Mouse (Mus musculus): Measurements from ENCODE around the gene Fut2.

The Fut2 gene

GRCm38 (mm10) chr7:45702809-45703520 is 36.8 kb upstream of the Fut2 start:
- DNase-seq (ENCODE audit: low read depth), result peak; percentile 22

- no peak for DNase-seq (ENCODE audit: low read depth)
Observed at GRCm38 (mm10) chr7:45702316-45702715, 36.1 kb upstream of the Fut2 start.

GRCm38 (mm10) chr7:45701607-45702006 is 35.4 kb upstream of the Fut2 start:
- no peak for DNase-seq (ENCODE audit: low read depth)

GRCm38 (mm10) chr7:45701072-45701471 is 34.9 kb upstream of the Fut2 start:
- no peak for DNase-seq (ENCODE audit: low read depth)

- DNase-seq (ENCODE audit: low read depth), result peak; percentile 76
Observed at GRCm38 (mm10) chr7:45700301-45701015, 34.3 kb upstream of the Fut2 start.

- DNase-seq (ENCODE audit: low read depth), result peak; percentile 19
Observed at GRCm38 (mm10) chr7:45699523-45700141, 33.4 kb upstream of the Fut2 start, which contains the start of gene Car11. TSS of gene Car11 (plus strand) at chr7:45699843.

- DNase-seq (ENCODE audit: low read depth), result no peak
Observed at GRCm38 (mm10) chr7:45697894-45698293, 31.7 kb upstream of the Fut2 start.

GRCm38 (mm10) chr7:45695098-45695497 is 28.9 kb upstream of the Fut2 start:
- peak; percentile 63 for DNase-seq (ENCODE audit: low read depth)

GRCm38 (mm10) chr7:45693921-45694591 is 27.9 kb upstream of the Fut2 start, which contains the start of gene Sec1:
TSS of gene Sec1 (minus strand) at chr7:45694402.
- DNase-seq (ENCODE audit: low read depth), result no peak

- no peak for DNase-seq (ENCODE audit: low read depth)
Observed at GRCm38 (mm10) chr7:45692364-45692763, 26.2 kb upstream of the Fut2 start.

- no peak for DNase-seq (ENCODE audit: low read depth)
Observed at GRCm38 (mm10) chr7:45689800-45690199, 23.6 kb upstream of the Fut2 start.

- no peak for DNase-seq (ENCODE audit: low read depth)
Observed at GRCm38 (mm10) chr7:45689099-45689498, 22.9 kb upstream of the Fut2 start.

GRCm38 (mm10) chr7:45686841-45687240 is 20.6 kb upstream of the Fut2 start:
- peak; percentile 64 for DNase-seq (ENCODE audit: low read depth)

GRCm38 (mm10) chr7:45685811-45686210 is 19.6 kb upstream of the Fut2 start:
- no peak for DNase-seq (ENCODE audit: low read depth)

GRCm38 (mm10) chr7:45683396-45684050 is 17.3 kb upstream of the Fut2 start, which contains the start of gene Ntn5:
TSS of gene Ntn5 (plus strand) at chr7:45684022.
- DNase-seq (ENCODE audit: low read depth), result peak; percentile 61

GRCm38 (mm10) chr7:45682144-45683126 is 16.2 kb upstream of the Fut2 start:
- DNase-seq (ENCODE audit: low read depth), result peak; percentile 91

- DNase-seq (ENCODE audit: low read depth), result peak; percentile 36
Observed at GRCm38 (mm10) chr7:45681046-45681736, 15.0 kb upstream of the Fut2 start.

GRCm38 (mm10) chr7:45679966-45680621 is 13.9 kb upstream of the Fut2 start:
- no peak for DNase-seq (ENCODE audit: low read depth)

- no peak for DNase-seq (ENCODE audit: low read depth)
Observed at GRCm38 (mm10) chr7:45678513-45678912, 12.3 kb upstream of the Fut2 start.
